In the genomic region with DNA sequence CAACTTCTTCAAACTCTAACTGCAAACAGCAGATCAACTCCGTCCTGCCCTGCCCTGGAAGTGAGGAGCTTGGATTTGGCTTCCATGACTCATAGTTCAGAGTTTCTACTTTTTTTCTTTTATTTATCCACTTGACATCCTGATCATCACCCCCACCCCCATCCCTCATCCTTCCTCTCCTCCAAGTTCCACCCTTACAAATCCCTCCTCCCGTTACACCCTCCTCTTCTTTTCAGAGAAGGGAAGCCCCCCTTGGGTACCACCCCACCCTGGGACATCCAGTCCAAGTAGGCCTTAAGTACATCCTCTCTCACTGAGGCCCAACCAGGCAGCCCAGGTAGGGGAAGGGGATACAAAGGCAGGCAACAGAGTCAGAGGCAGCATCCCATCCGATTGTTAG, we compare ENCODE assay signal across 27 mouse cellular contexts.
DNase-seq lines count a peak whose midpoint lies in the region; ATAC-seq lines count a peak whose summit lies in the region.
"Had no signal": no experiment of that assay in that cellular context is flagged by ENCODE, and none has a peak within 500 bp of the region (broad histone marks: within the 10 kb centered on the region; RNA-seq: fewer than 3 reads in every experiment).

No protein-coding gene starts in this region.

- H3K36me3 ChIP-seq in forebrain, embryonic 12.5 days (replicated peaks): no peaks in the 10 kb centered on the region
- no peaks in the 10 kb centered on the region for H3K36me3 ChIP-seq in forebrain, embryonic 14.5 days (ENCODE audit: control insufficient read depth, insufficient read depth, low read length)
- no peaks in the 10 kb centered on the region for H3K36me3 ChIP-seq in hindbrain, embryonic 12.5 days
- H3K36me3 ChIP-seq in hindbrain, embryonic 16.5 days (ENCODE audit: control insufficient read depth, insufficient read depth, low read length): no peaks in the 10 kb centered on the region
- no peaks in the 10 kb centered on the region for H3K36me3 ChIP-seq in midbrain, embryonic 11.5 days (ENCODE audit: control insufficient read depth, insufficient read depth, low read length)
- H3K36me3 ChIP-seq in midbrain, embryonic 16.5 days (ENCODE audit: control insufficient read depth, insufficient read depth, low read length): no peaks in the 10 kb centered on the region
- no peaks in the 10 kb centered on the region for H3K36me3 ChIP-seq in neural tube, embryonic 12.5 days
- H3K36me3 ChIP-seq: liver, embryonic 12.5 days had no signal

- no peak overlapping the region for H3K4me2 ChIP-seq in forebrain, embryonic 12.5 days
- H3K4me2 ChIP-seq in forebrain, embryonic 14.5 days (ENCODE audit: low read length): no peak overlapping the region
- no peak overlapping the region for H3K4me2 ChIP-seq in hindbrain, embryonic 12.5 days (replicated peaks)
- no peak overlapping the region for H3K4me2 ChIP-seq in hindbrain, embryonic 16.5 days (ENCODE audit: low read length)
- no peak overlapping the region for H3K4me2 ChIP-seq in midbrain, embryonic 11.5 days
- no peak overlapping the region for H3K4me2 ChIP-seq in midbrain, embryonic 16.5 days (ENCODE audit: low read length)
- no peak overlapping the region; the same call in 1 of the 2 replicates for H3K4me2 ChIP-seq in neural tube, embryonic 12.5 days (replicated peaks)
- H3K4me2 ChIP-seq: heart, embryonic 11.5 days; liver, embryonic 12.5 days had no signal

- peak; percentile 10; the same call in 1 of the 2 replicates for ATAC-seq in forebrain, embryonic 12.5 days (ENCODE audit: low FRiP score)
- no peak for ATAC-seq in forebrain, embryonic 14.5 days
- ATAC-seq in hindbrain, embryonic 12.5 days (ENCODE audit: low FRiP score): peak; percentile 26; the same call in 1 of the 2 replicates
- ATAC-seq in hindbrain, embryonic 16.5 days: no peak
- ATAC-seq in midbrain, embryonic 11.5 days (ENCODE audit: low FRiP score): no peak
- ATAC-seq in midbrain, embryonic 16.5 days: no peak
- ATAC-seq in neural tube, embryonic 12.5 days (ENCODE audit: low FRiP score, low read depth): peak; percentile 42
- ATAC-seq: intestine, embryonic 16.5 days; liver, embryonic 12.5 days; liver, postnatal 0 days had no signal

- no peak overlapping the region for H3K27ac ChIP-seq in forebrain, embryonic 12.5 days
- H3K27ac ChIP-seq in forebrain, embryonic 14.5 days (ENCODE audit: low read depth, low read length): no peak overlapping the region
- H3K27ac ChIP-seq in hindbrain, embryonic 12.5 days: no peak overlapping the region
- H3K27ac ChIP-seq in hindbrain, embryonic 16.5 days (ENCODE audit: low read depth, low read length): no peak overlapping the region; the same call in 1 of the 2 replicates
- H3K27ac ChIP-seq in midbrain, embryonic 11.5 days (ENCODE audit: low read depth, low read length): no peak overlapping the region
- no peak overlapping the region for H3K27ac ChIP-seq in midbrain, embryonic 16.5 days (ENCODE audit: low read length)
- H3K27ac ChIP-seq in neural tube, embryonic 12.5 days: no peak overlapping the region
- H3K27ac ChIP-seq: liver, embryonic 12.5 days had no signal

- no peak overlapping the region for H3K4me3 ChIP-seq in forebrain, embryonic 12.5 days (replicated peaks)
- H3K4me3 ChIP-seq in forebrain, embryonic 14.5 days (ENCODE audit: low read depth, low read length): no peak overlapping the region
- no peak overlapping the region for H3K4me3 ChIP-seq in hindbrain, embryonic 12.5 days
- H3K4me3 ChIP-seq in hindbrain, embryonic 16.5 days (ENCODE audit: low read length): no peak overlapping the region
- H3K4me3 ChIP-seq in midbrain, embryonic 11.5 days (ENCODE audit: low read depth, low read length): no peak overlapping the region
- no peak overlapping the region for H3K4me3 ChIP-seq in midbrain, embryonic 16.5 days (ENCODE audit: low read depth, low read length)
- H3K4me3 ChIP-seq in neural tube, embryonic 12.5 days: no peak overlapping the region
- H3K4me3 ChIP-seq: erythroblast, embryonic 14.5 days; liver, embryonic 12.5 days; megakaryocyte, embryonic 14.5 days had no signal

- H3K9ac ChIP-seq in forebrain, embryonic 12.5 days: no peak overlapping the region
- H3K9ac ChIP-seq in forebrain, embryonic 14.5 days (ENCODE audit: low read length): no peak overlapping the region
- no peak overlapping the region for H3K9ac ChIP-seq in hindbrain, embryonic 12.5 days
- no peak overlapping the region for H3K9ac ChIP-seq in hindbrain, embryonic 16.5 days (ENCODE audit: low read depth, low read length)
- H3K9ac ChIP-seq in midbrain, embryonic 11.5 days (ENCODE audit: low read length): no peak overlapping the region
- no peak overlapping the region for H3K9ac ChIP-seq in midbrain, embryonic 16.5 days (ENCODE audit: low read depth, low read length)
- H3K9ac ChIP-seq in neural tube, embryonic 12.5 days: no peak overlapping the region
- H3K9ac ChIP-seq: liver, embryonic 12.5 days; liver, postnatal 0 days had no signal

- DNase-seq in forebrain, embryonic 14.5 days (ENCODE audit: low spot score): no peak
- DNase-seq in midbrain, embryonic 11.5 days (ENCODE audit: low spot score, missing footprints): peak; percentile 82
- no peak for DNase-seq in kidney, adult 9 months
- DNase-seq: adrenal gland, postnatal 36 days; cerebellum, adult 18-20 months; cerebellum, postnatal 10 days; gastrocnemius, postnatal 14 days; heart, postnatal 36 days; kidney, adult 8-10 months; kidney, postnatal 10 days; layer of hippocampus, postnatal 36 days; left cerebral cortex, postnatal 4 days; liver, postnatal 0 days; lung, postnatal 14 days; right cerebral cortex, adult 18-20 months; spleen, adult 18-20 months; thymus, postnatal 14 days had no signal

- H3K27me3 ChIP-seq in forebrain, embryonic 12.5 days: no peaks in the 10 kb centered on the region
- no peaks in the 10 kb centered on the region for H3K27me3 ChIP-seq in forebrain, embryonic 14.5 days (replicated peaks; ENCODE audit: control insufficient read depth, insufficient read depth, low read length)
- no peaks in the 10 kb centered on the region for H3K27me3 ChIP-seq in hindbrain, embryonic 12.5 days
- H3K27me3 ChIP-seq in hindbrain, embryonic 16.5 days (replicated peaks; ENCODE audit: control insufficient read depth, insufficient read depth, low read length): no peaks in the 10 kb centered on the region
- no peaks in the 10 kb centered on the region; the same call in 1 of the 2 replicates for H3K27me3 ChIP-seq in midbrain, embryonic 11.5 days (ENCODE audit: control insufficient read depth, insufficient read depth, low read length)
- no peaks in the 10 kb centered on the region for H3K27me3 ChIP-seq in midbrain, embryonic 16.5 days (ENCODE audit: control insufficient read depth, insufficient read depth, low read depth, low read length)
- H3K27me3 ChIP-seq in neural tube, embryonic 12.5 days (replicated peaks): no peaks in the 10 kb centered on the region
- H3K27me3 ChIP-seq: liver, embryonic 12.5 days had no signal

- WGBS in forebrain, embryonic 12.5 days: 40% methylated on average over 3 of the region's 3 CpGs
- WGBS in forebrain, embryonic 14.5 days: 40% methylated on average over 3 of the region's 3 CpGs
- WGBS in hindbrain, embryonic 12.5 days: 40% methylated on average over 3 of the region's 3 CpGs
- WGBS in hindbrain, embryonic 16.5 days: 38% methylated on average over 3 of the region's 3 CpGs
- WGBS in midbrain, embryonic 11.5 days: 45% methylated on average over 3 of the region's 3 CpGs
- 61% methylated on average over 3 of the region's 3 CpGs for WGBS in midbrain, embryonic 16.5 days
- 39% methylated on average over 3 of the region's 3 CpGs for WGBS in neural tube, embryonic 12.5 days

- H3K9me3 ChIP-seq in forebrain, embryonic 12.5 days: no peaks in the 10 kb centered on the region
- H3K9me3 ChIP-seq in forebrain, embryonic 14.5 days (replicated peaks; ENCODE audit: control insufficient read depth, low read length): no peaks in the 10 kb centered on the region
- no peaks in the 10 kb centered on the region for H3K9me3 ChIP-seq in hindbrain, embryonic 12.5 days (replicated peaks)
- no peaks in the 10 kb centered on the region for H3K9me3 ChIP-seq in hindbrain, embryonic 16.5 days (ENCODE audit: control insufficient read depth, low read length)
- H3K9me3 ChIP-seq in midbrain, embryonic 11.5 days (ENCODE audit: control insufficient read depth, low read length): no peaks in the 10 kb centered on the region
- no peaks in the 10 kb centered on the region for H3K9me3 ChIP-seq in midbrain, embryonic 16.5 days (replicated peaks; ENCODE audit: control insufficient read depth, low read length, poor library complexity, severe bottlenecking)
- H3K9me3 ChIP-seq in neural tube, embryonic 12.5 days: no peaks in the 10 kb centered on the region
- H3K9me3 ChIP-seq: liver, embryonic 12.5 days; megakaryocyte, embryonic 14.5 days had no signal

- peaks cover 17% of the 10 kb centered on the region for H3K4me1 ChIP-seq in forebrain, embryonic 12.5 days
- H3K4me1 ChIP-seq in forebrain, embryonic 14.5 days (ENCODE audit: control insufficient read depth, insufficient read depth, low read length): peaks cover 7% of the 10 kb centered on the region; the same call in 1 of the 2 replicates
- peaks cover 11% of the 10 kb centered on the region for H3K4me1 ChIP-seq in hindbrain, embryonic 12.5 days
- H3K4me1 ChIP-seq in hindbrain, embryonic 16.5 days (ENCODE audit: control insufficient read depth, insufficient read depth, low read depth, low read length): no peaks in the 10 kb centered on the region; the same call in 1 of the 2 replicates
- H3K4me1 ChIP-seq in midbrain, embryonic 11.5 days (ENCODE audit: control insufficient read depth, insufficient read depth, low read length): peaks cover 8% of the 10 kb centered on the region; the same call in 1 of the 2 replicates
- H3K4me1 ChIP-seq in midbrain, embryonic 16.5 days (ENCODE audit: control insufficient read depth, insufficient read depth, low read length): no peaks in the 10 kb centered on the region
- peaks cover 8% of the 10 kb centered on the region for H3K4me1 ChIP-seq in neural tube, embryonic 12.5 days
- H3K4me1 ChIP-seq: liver, embryonic 12.5 days; megakaryocyte, embryonic 14.5 days had no signal

Comparison
In these comparisons a context has a peak if more than half of its experiments do, and no peak if none do; other contexts are left out.
1. ATAC-seq: peak in forebrain, embryonic 12.5 days (single experiment), hindbrain, embryonic 12.5 days (single experiment) and neural tube, embryonic 12.5 days (single experiment); none in forebrain, embryonic 14.5 days (single experiment), hindbrain, embryonic 16.5 days (single experiment), midbrain, embryonic 11.5 days (single experiment) and midbrain, embryonic 16.5 days (single experiment).